In genomic region chr5:20074867-20075266, GRCm38 (mm10) we compare ENCODE assay signal across 16 mouse cellular contexts.
"Had no signal": no experiment of that assay in that cellular context is flagged by ENCODE, and none has a peak within 500 bp of the region (broad histone marks: within the 10 kb centered on the region; RNA-seq: fewer than 3 reads in every experiment).

No protein-coding gene starts in this region.

- H3K4me2 ChIP-seq: liver, embryonic 15.5 days; lung, embryonic 15.5 days; neural tube, embryonic 12.5 days; stomach, embryonic 15.5 days had no signal

- ATAC-seq: liver, postnatal 0 days; lung, postnatal 0 days had no signal

- H3K27me3 ChIP-seq: liver, embryonic 15.5 days; lung, embryonic 15.5 days; megakaryocyte, embryonic 14.5 days; neural tube, embryonic 12.5 days; stomach, embryonic 15.5 days had no signal

- H3K9ac ChIP-seq: liver, embryonic 15.5 days; liver, postnatal 0 days; lung, embryonic 15.5 days; neural tube, embryonic 12.5 days; stomach, embryonic 15.5 days had no signal

- H3K36me3 ChIP-seq: liver, embryonic 15.5 days; lung, embryonic 15.5 days; neural tube, embryonic 12.5 days; stomach, embryonic 15.5 days had no signal

- H3K4me3 ChIP-seq: liver, embryonic 15.5 days; lung, embryonic 15.5 days; megakaryocyte, embryonic 14.5 days; neural tube, embryonic 12.5 days; stomach, embryonic 15.5 days had no signal

- H3K9me3 ChIP-seq: liver, embryonic 15.5 days; lung, embryonic 15.5 days; megakaryocyte, embryonic 14.5 days; neural tube, embryonic 12.5 days; stomach, embryonic 15.5 days had no signal

- H3K27ac ChIP-seq: liver, embryonic 15.5 days; lung, embryonic 15.5 days; macrophage; neural tube, embryonic 12.5 days; stomach, embryonic 15.5 days; stomach, postnatal 0 days had no signal

- H3K4me1 ChIP-seq: liver, embryonic 15.5 days; lung, embryonic 15.5 days; neural tube, embryonic 12.5 days; stomach, embryonic 15.5 days had no signal

- DNase-seq: liver, postnatal 0 days; lung, adult 2 months; lung, postnatal 14 days; lung, postnatal 36 days; right cerebral cortex, postnatal 14 days; thymus, adult 2 months; thymus, postnatal 25 days; thymus, postnatal 4 days had no signal
